Mouse (Mus musculus): Measurements from ENCODE around the gene Sap30. TPM values are rescaled to one million over a fixed set of nuclear protein-coding genes. Genes with fewer than 3 reads are reported as not detected.

The Sap30 gene
- polyA plus RNA-seq, 1 experiment from 2014 or later = 25.5 TPM

GRCm38 (mm10) chr8:57480606-57481005 is 7.1 kb downstream of the Sap30 start:
- H3K4me2 ChIP-seq (ENCODE audit: low read depth, low read length) = no peak overlapping the region
- no peak for ATAC-seq (ENCODE audit: low read depth)
- no peaks in the 10 kb centered on the region for H3K9me3 ChIP-seq (ENCODE audit: control insufficient read depth, low read length)
- no peaks in the 10 kb centered on the region for H3K27me3 ChIP-seq (ENCODE audit: control insufficient read depth, insufficient read depth, low read length)
- H3K4me1 ChIP-seq (ENCODE audit: control insufficient read depth, insufficient read depth, low read length) = peaks cover 6% of the 10 kb centered on the region
- no peak overlapping the region for H3K4me3 ChIP-seq (ENCODE audit: low read depth, low read length)
- no peak overlapping the region for H3K27ac ChIP-seq (ENCODE audit: low read depth, low read length)
- no peak overlapping the region for H3K9ac ChIP-seq (replicated peaks; ENCODE audit: low read depth, low read length)
- H3K36me3 ChIP-seq (ENCODE audit: control insufficient read depth, insufficient read depth, low read length) = peaks cover 8% of the 10 kb centered on the region; the same call in 1 of the 2 replicates
- WGBS = 79% methylated on average over 4 of the region's 4 CpGs

GRCm38 (mm10) chr8:57479700-57480099 is 8.0 kb downstream of the Sap30 start:
- no peaks in the 10 kb centered on the region for H3K9me3 ChIP-seq (ENCODE audit: control insufficient read depth, low read length)
- H3K4me1 ChIP-seq (ENCODE audit: control insufficient read depth, insufficient read depth, low read length) = no peaks in the 10 kb centered on the region
- no peaks in the 10 kb centered on the region for H3K27me3 ChIP-seq (ENCODE audit: control insufficient read depth, insufficient read depth, low read length)
- 94% methylated on average over 8 of the region's 8 CpGs for WGBS
- no peak overlapping the region for H3K4me3 ChIP-seq (ENCODE audit: low read depth, low read length)
- H3K4me2 ChIP-seq (ENCODE audit: low read depth, low read length) = no peak overlapping the region
- H3K27ac ChIP-seq (ENCODE audit: low read depth, low read length) = no peak overlapping the region
- H3K36me3 ChIP-seq (ENCODE audit: control insufficient read depth, insufficient read depth, low read length) = peaks cover 8% of the 10 kb centered on the region; the same call in 1 of the 2 replicates
- H3K9ac ChIP-seq (replicated peaks; ENCODE audit: low read depth, low read length) = no peak overlapping the region
- ATAC-seq (ENCODE audit: low read depth) = no peak

GRCm38 (mm10) chr8:57478406-57478805 is 9.3 kb downstream of the Sap30 start:
- no peak for ATAC-seq (ENCODE audit: low read depth)
- H3K9ac ChIP-seq (replicated peaks; ENCODE audit: low read depth, low read length) = no peak overlapping the region
- H3K4me3 ChIP-seq (ENCODE audit: low read depth, low read length) = no peak overlapping the region
- 80% methylated on average over 3 of the region's 3 CpGs for WGBS
- H3K27ac ChIP-seq (ENCODE audit: low read depth, low read length) = no peak overlapping the region
- no peak overlapping the region for H3K4me2 ChIP-seq (ENCODE audit: low read depth, low read length)
- no peaks in the 10 kb centered on the region for H3K27me3 ChIP-seq (ENCODE audit: control insufficient read depth, insufficient read depth, low read length)
- no peaks in the 10 kb centered on the region for H3K4me1 ChIP-seq (ENCODE audit: control insufficient read depth, insufficient read depth, low read length)
- peaks cover 8% of the 10 kb centered on the region; the same call in 1 of the 2 replicates for H3K36me3 ChIP-seq (ENCODE audit: control insufficient read depth, insufficient read depth, low read length)
- H3K9me3 ChIP-seq (ENCODE audit: control insufficient read depth, low read length) = no peaks in the 10 kb centered on the region

- Histone ChIP-seq H3K27me3 (ENCODE audit: control insufficient read depth, insufficient read depth, low read length) (no peaks in the 10 kb centered on the region), H3K9ac (replicated peaks; ENCODE audit: low read depth, low read length) (no peak overlapping the region), H3K4me2 (ENCODE audit: low read depth, low read length) (no peak overlapping the region), H3K4me3 (ENCODE audit: low read depth, low read length) (no peak overlapping the region), H3K27ac (ENCODE audit: low read depth, low read length) (no peak overlapping the region), H3K36me3 (ENCODE audit: control insufficient read depth, insufficient read depth, low read length) (no peaks in the 10 kb centered on the region), H3K4me1 (ENCODE audit: control insufficient read depth, insufficient read depth, low read length) (no peaks in the 10 kb centered on the region), H3K9me3 (ENCODE audit: control insufficient read depth, low read length) (no peaks in the 10 kb centered on the region)
- WGBS = 83% methylated on average over 6 of the region's 6 CpGs
- no peak for ATAC-seq (ENCODE audit: low read depth)
Measured at GRCm38 (mm10) chr8:57473751-57474150, 13.9 kb downstream of the Sap30 start.

GRCm38 (mm10) chr8:57470863-57471262 is 16.8 kb downstream of the Sap30 start:
- no peak overlapping the region for H3K27ac ChIP-seq (ENCODE audit: low read depth, low read length)
- H3K27me3 ChIP-seq (ENCODE audit: control insufficient read depth, insufficient read depth, low read length) = no peaks in the 10 kb centered on the region
- H3K4me2 ChIP-seq (ENCODE audit: low read depth, low read length) = no peak overlapping the region
- 94% methylated on average over 5 of the region's 5 CpGs for WGBS
- H3K4me1 ChIP-seq (ENCODE audit: control insufficient read depth, insufficient read depth, low read length) = no peaks in the 10 kb centered on the region
- no peak for ATAC-seq (ENCODE audit: low read depth)
- H3K36me3 ChIP-seq (ENCODE audit: control insufficient read depth, insufficient read depth, low read length) = no peaks in the 10 kb centered on the region
- H3K9me3 ChIP-seq (ENCODE audit: control insufficient read depth, low read length) = no peaks in the 10 kb centered on the region
- no peak overlapping the region for H3K9ac ChIP-seq (replicated peaks; ENCODE audit: low read depth, low read length)
- H3K4me3 ChIP-seq (ENCODE audit: low read depth, low read length) = no peak overlapping the region

- H3K4me1 ChIP-seq (ENCODE audit: control insufficient read depth, insufficient read depth, low read length) = no peaks in the 10 kb centered on the region
- WGBS = 75% methylated on average over 5 of the region's 5 CpGs
- no peak overlapping the region for H3K27ac ChIP-seq (ENCODE audit: low read depth, low read length)
- H3K9ac ChIP-seq (replicated peaks; ENCODE audit: low read depth, low read length) = no peak overlapping the region
- no peak overlapping the region for H3K4me2 ChIP-seq (ENCODE audit: low read depth, low read length)
- ATAC-seq (ENCODE audit: low read depth) = no peak
- H3K36me3 ChIP-seq (ENCODE audit: control insufficient read depth, insufficient read depth, low read length) = no peaks in the 10 kb centered on the region
- H3K27me3 ChIP-seq (ENCODE audit: control insufficient read depth, insufficient read depth, low read length) = no peaks in the 10 kb centered on the region
- H3K4me3 ChIP-seq (ENCODE audit: low read depth, low read length) = no peak overlapping the region
- no peaks in the 10 kb centered on the region for H3K9me3 ChIP-seq (ENCODE audit: control insufficient read depth, low read length)
Measured at GRCm38 (mm10) chr8:57468624-57469023, 19.0 kb downstream of the Sap30 start.

- no peaks in the 10 kb centered on the region for H3K4me1 ChIP-seq (ENCODE audit: control insufficient read depth, insufficient read depth, low read length)
- WGBS = 89% methylated on average over 3 of the region's 3 CpGs
- no peak overlapping the region for H3K4me3 ChIP-seq (ENCODE audit: low read depth, low read length)
Measured at GRCm38 (mm10) chr8:57463757-57464156, 23.9 kb downstream of the Sap30 start.

GRCm38 (mm10) chr8:57462839-57463238 is 24.8 kb downstream of the Sap30 start:
- H3K27ac ChIP-seq (ENCODE audit: low read depth, low read length) = no peak overlapping the region
- no peak overlapping the region for H3K9ac ChIP-seq (replicated peaks; ENCODE audit: low read depth, low read length)
- H3K4me3 ChIP-seq (ENCODE audit: low read depth, low read length) = no peak overlapping the region
- H3K4me2 ChIP-seq (ENCODE audit: low read depth, low read length) = no peak overlapping the region
- 53% methylated on average over 1 of the region's 1 CpGs for WGBS
- H3K27me3 ChIP-seq (ENCODE audit: control insufficient read depth, insufficient read depth, low read length) = no peaks in the 10 kb centered on the region
- ATAC-seq (ENCODE audit: low read depth) = no peak
- no peaks in the 10 kb centered on the region for H3K36me3 ChIP-seq (ENCODE audit: control insufficient read depth, insufficient read depth, low read length)
- H3K9me3 ChIP-seq (ENCODE audit: control insufficient read depth, low read length) = no peaks in the 10 kb centered on the region
- H3K4me1 ChIP-seq (ENCODE audit: control insufficient read depth, insufficient read depth, low read length) = no peaks in the 10 kb centered on the region

More at GRCm38 (mm10) chr8:57463757-57464156, 23.9 kb downstream of the Sap30 start:
- no peak overlapping the region for H3K4me2 ChIP-seq (ENCODE audit: low read depth, low read length)
- H3K9ac ChIP-seq (replicated peaks; ENCODE audit: low read depth, low read length) = no peak overlapping the region
- ATAC-seq (ENCODE audit: low read depth) = no peak
- no peaks in the 10 kb centered on the region for H3K36me3 ChIP-seq (ENCODE audit: control insufficient read depth, insufficient read depth, low read length)
- H3K27me3 ChIP-seq (ENCODE audit: control insufficient read depth, insufficient read depth, low read length) = no peaks in the 10 kb centered on the region
- H3K9me3 ChIP-seq (ENCODE audit: control insufficient read depth, low read length) = no peaks in the 10 kb centered on the region
- H3K27ac ChIP-seq (ENCODE audit: low read depth, low read length) = no peak overlapping the region

GRCm38 (mm10) chr8:57457942-57458341 is 29.7 kb downstream of the Sap30 start:
- no peak overlapping the region for H3K9ac ChIP-seq (replicated peaks; ENCODE audit: low read depth, low read length)
- no peaks in the 10 kb centered on the region for H3K4me1 ChIP-seq (ENCODE audit: control insufficient read depth, insufficient read depth, low read length)
- no peak overlapping the region for H3K4me3 ChIP-seq (ENCODE audit: low read depth, low read length)
- no peak for ATAC-seq (ENCODE audit: low read depth)
- H3K36me3 ChIP-seq (ENCODE audit: control insufficient read depth, insufficient read depth, low read length) = no peaks in the 10 kb centered on the region
- H3K4me2 ChIP-seq (ENCODE audit: low read depth, low read length) = no peak overlapping the region
- WGBS = 76% methylated on average over 3 of the region's 3 CpGs
- no peaks in the 10 kb centered on the region for H3K9me3 ChIP-seq (ENCODE audit: control insufficient read depth, low read length)
- no peak overlapping the region for H3K27ac ChIP-seq (ENCODE audit: low read depth, low read length)
- no peaks in the 10 kb centered on the region for H3K27me3 ChIP-seq (ENCODE audit: control insufficient read depth, insufficient read depth, low read length)
